Mouse (Mus musculus) liver, postnatal 0 days (tissue): ENCODE results near the gene Olfr67. TPM values are rescaled to one million over a fixed set of nuclear protein-coding genes. Genes with fewer than 3 reads are reported as not detected.
A peak's percentile ranks its signal among the peaks of the same experiment; 100 is the strongest.
"Not testable (repeated sequence)": the region's sequence is repeated elsewhere in the genome, so short reads cannot be mapped to it uniquely, and the experiment has no call there.

Source experiments
- ATAC-seq: fragments of 200-750 bp; cut with Nextera tagmentation; 2 replicates; pipeline ENCODE4 v1.8.0; 2017; ENCODE audit warnings: mild to moderate bottlenecking, moderate library complexity
- DNase-seq: peaks from one replicate; pipeline ENCODE4 v3.0.0-alpha.2; 2016
- H3K27ac ChIP-seq: fragments of 300-500 bp; sonication (generic); 2 replicates; pipeline ENCODE4 v1.5.1; 2014; ENCODE audit warnings: antibody characterized with exemption, moderate library complexity, mild to moderate bottlenecking, low read depth
- H3K27me3 ChIP-seq: fragments of 300-500 bp; sonication (generic); 2 replicates; pipeline ENCODE4 v1.6.1; 2014; ENCODE audit warnings: low read length, control low read depth, mixed read lengths; ENCODE audit not compliant: insufficient read depth
- H3K36me3 ChIP-seq: fragments of 300-500 bp; sonication (generic); replicated peaks from 2 replicates; pipeline ENCODE4 v1.6.1; 2014; ENCODE audit warnings: mild to moderate bottlenecking, control low read depth, low read length, moderate library complexity, mixed read lengths; ENCODE audit not compliant: insufficient read depth
- H3K4me1 ChIP-seq: fragments of 300-500 bp; sonication (generic); 2 replicates; pipeline ENCODE4 v1.6.1; 2014; ENCODE audit warnings: antibody characterized with exemption, mild to moderate bottlenecking, control low read depth; ENCODE audit not compliant: insufficient read depth
- H3K4me2 ChIP-seq: fragments of 300-500 bp; sonication (generic); 2 replicates; pipeline ENCODE4 v1.6.1; 2014; ENCODE audit warnings: low read depth, mild to moderate bottlenecking, low read length, moderate library complexity, mixed read lengths
- H3K4me3 ChIP-seq: fragments of 300-500 bp; sonication (generic); 2 replicates; pipeline ENCODE4 v1.5.1; 2014; ENCODE audit warnings: low read depth, low read length
- H3K9ac ChIP-seq: fragments of 300-500 bp; sonication (generic); replicated peaks from 2 replicates; pipeline ENCODE4 v1.6.1; 2014; ENCODE audit warnings: mild to moderate bottlenecking, moderate library complexity
- H3K9me3 ChIP-seq: fragments of 300-500 bp; sonication (generic); 2 replicates; pipeline ENCODE4 v1.6.1; 2016; ENCODE audit warnings: mild to moderate bottlenecking, control low read depth, low read length, mixed read lengths
- CTCF ChIP-seq: sonication (generic); IDR thresholded peaks from 2 replicates; pipeline ENCODE4 v1.5.1; 2016; ENCODE audit warnings: antibody characterized with exemption, low read depth
- EP300 ChIP-seq: IDR thresholded peaks from 2 replicates; pipeline ENCODE4 v1.6.1; 2016; ENCODE audit warnings: antibody characterized with exemption, low read depth, mild to moderate bottlenecking
- WGBS: fragments of 180-500 bp; shearing (Covaris S2); extraction: QIAGEN DNeasy Blood & Tissue Kit; methylation state at CpG from one replicate; pipeline ENCODE4 v1.1.7; 2014; ENCODE audit not compliant: insufficient replicate concordance; 5-methylcytosine and 5-hydroxymethylcytosine counted together
- polyA plus RNA-seq: library from polyadenylated mRNA; unstranded; fragments of >200 nt; fragmentation: Nextera tagmentation; extraction: Ambion mirVana; gene quantifications from 2 replicates; pipeline ENCODE4 v1.2.1, GENCODE M21; 2015

The Olfr67 gene
- polyA plus RNA-seq, 1 experiment from 2014 or later: 0.02 TPM

- Histone ChIP-seq H3K9me3 (no peaks in the 10 kb centered on the region), H3K4me1 (peaks cover 3% of the 10 kb centered on the region; the same call in 1 of the 2 replicates), H3K27ac (peak overlapping the region; percentile 90), H3K9ac (no peak overlapping the region), H3K36me3 (no peaks in the 10 kb centered on the region), H3K4me2 (peak overlapping the region; percentile 47; the same call in 1 of the 2 replicates), H3K27me3 (no peaks in the 10 kb centered on the region), H3K4me3 (peak overlapping the region; percentile 37; the same call in 1 of the 2 replicates)
- no peak for DNase-seq
- TF ChIP-seq EP300 (peak; percentile 33), CTCF (no peak)
- WGBS: 60% methylated on average over 3 of the region's 3 CpGs
- ATAC-seq: peak; percentile 1; the same call in 1 of the 2 replicates
These were observed 19.1 kb upstream of the Olfr67 start for GRCm38 (mm10) chr7:103810746-103811145.

- DNase-seq (no peak), ATAC-seq (peak; percentile 27)
- TF ChIP-seq CTCF (no peak), EP300 (peak; percentile 52)
- H3K9ac ChIP-seq: no peak overlapping the region
- peak overlapping the region; percentile 90 for H3K27ac ChIP-seq
- 61% methylated on average over 1 of the region's 1 CpGs for WGBS
- H3K36me3 ChIP-seq: no peaks in the 10 kb centered on the region
- peak overlapping the region; percentile 37; the same call in 1 of the 2 replicates for H3K4me3 ChIP-seq
- peaks cover 3% of the 10 kb centered on the region; the same call in 1 of the 2 replicates for H3K4me1 ChIP-seq
- H3K9me3 ChIP-seq: no peaks in the 10 kb centered on the region
- H3K4me2 ChIP-seq: peak overlapping the region; percentile 20; the same call in 1 of the 2 replicates
- no peaks in the 10 kb centered on the region for H3K27me3 ChIP-seq
These were observed 18.7 kb upstream of the Olfr67 start for GRCm38 (mm10) chr7:103810296-103810695.

GRCm38 (mm10) chr7:103809801-103810155, 18.2 kb upstream of the Olfr67 start:
- Histone ChIP-seq H3K27ac (peak overlapping the region; percentile 90), H3K27me3 (no peaks in the 10 kb centered on the region), H3K4me2 (peak overlapping the region; percentile 20), H3K9me3 (no peaks in the 10 kb centered on the region), H3K36me3 (no peaks in the 10 kb centered on the region), H3K4me3 (no peak overlapping the region), H3K9ac (no peak overlapping the region; the same call in 1 of the 2 replicates), H3K4me1 (peaks cover 3% of the 10 kb centered on the region; the same call in 1 of the 2 replicates)
- DNase-seq (no peak), ATAC-seq (peak; percentile 9)
- WGBS: 41% methylated on average over 1 of the region's 1 CpGs
- no peak for TF ChIP-seq CTCF
- no peak; the same call in 1 of the 2 replicates for TF ChIP-seq EP300

GRCm38 (mm10) chr7:103808971-103809800, 17.6 kb upstream of the Olfr67 start:
- WGBS: 31% methylated on average over 5 of the region's 5 CpGs
- no peak overlapping the region; the same call in 1 of the 2 replicates for H3K9ac ChIP-seq

GRCm38 (mm10) chr7:103808120-103808519, 16.5 kb upstream of the Olfr67 start:
- peak overlapping the region; percentile 68 for H3K27ac ChIP-seq
- DNase-seq, H3K4me2 ChIP-seq, H3K4me1 ChIP-seq, H3K36me3 ChIP-seq, H3K4me3 ChIP-seq, H3K9ac ChIP-seq, H3K27me3 ChIP-seq, ATAC-seq, H3K9me3 ChIP-seq: not testable (repeated sequence)
- WGBS: 57% methylated on average over 2 of the region's 2 CpGs
- peak; percentile 64; the same call in 1 of the 2 replicates for TF ChIP-seq EP300

More at GRCm38 (mm10) chr7:103808971-103809800, 17.6 kb upstream of the Olfr67 start:
- no peaks in the 10 kb centered on the region for H3K36me3 ChIP-seq
- H3K9me3 ChIP-seq: no peaks in the 10 kb centered on the region
- H3K27ac ChIP-seq: peak overlapping the region; percentile 90
- peak; percentile 12; the same call in 1 of the 2 replicates for ATAC-seq
- H3K4me2 ChIP-seq: peak overlapping the region; percentile 20; the same call in 1 of the 2 replicates
- no peaks in the 10 kb centered on the region for H3K27me3 ChIP-seq
- DNase-seq: no peak
- no peak overlapping the region for H3K4me3 ChIP-seq
- TF ChIP-seq CTCF (no peak), EP300 (peak; percentile 97)
- peaks cover 3% of the 10 kb centered on the region; the same call in 1 of the 2 replicates for H3K4me1 ChIP-seq

- Histone ChIP-seq H3K36me3 (no peaks in the 10 kb centered on the region), H3K27me3 (no peaks in the 10 kb centered on the region), H3K9me3 (no peaks in the 10 kb centered on the region), H3K27ac (no peak overlapping the region; the same call in 1 of the 2 replicates), H3K4me1 (peaks cover 3% of the 10 kb centered on the region; the same call in 1 of the 2 replicates), H3K4me2 (peak overlapping the region; percentile 23; the same call in 1 of the 2 replicates), H3K9ac (no peak overlapping the region), H3K4me3 (no peak overlapping the region)
- no peak for DNase-seq
- TF ChIP-seq EP300 (peak; percentile 51), CTCF (peak; percentile 83)
- 46% methylated on average over 1 of the region's 1 CpGs for WGBS
- no peak for ATAC-seq
These were observed 15.2 kb upstream of the Olfr67 start for GRCm38 (mm10) chr7:103806856-103807255.
